9 mouse cellular contexts compared by ENCODE assay signal in genomic region chr6:146079261-146079660, GRCm38 (mm10).
A peak's percentile ranks its signal among the peaks of the same experiment; 100 is the strongest.
DNase-seq lines count a peak whose midpoint lies in the region; ATAC-seq lines count a peak whose summit lies in the region.
"Had no signal": no experiment of that assay in that cellular context is flagged by ENCODE, and none has a peak within 500 bp of the region (broad histone marks: within the 10 kb centered on the region; RNA-seq: fewer than 3 reads in every experiment).

No protein-coding gene starts in this region.

- H3K4me1 ChIP-seq in forebrain, embryonic 11.5 days (replicated peaks; ENCODE audit: control insufficient read depth, insufficient read depth, low read length): peaks cover 2% of the 10 kb centered on the region; the same call in 1 of the 2 replicates
- H3K4me1 ChIP-seq in forebrain, embryonic 15.5 days: no peaks in the 10 kb centered on the region
- 0 out of 2 replicates have a peak, but pooled peaks cover 4% of the 10 kb centered on the region for H3K4me1 ChIP-seq in hindbrain, embryonic 14.5 days (replicated peaks; ENCODE audit: control insufficient read depth, insufficient read depth, low read length)
- peaks cover 9% of the 10 kb centered on the region for H3K4me1 ChIP-seq in midbrain, embryonic 14.5 days (ENCODE audit: control insufficient read depth, insufficient read depth, low read length)

- DNase-seq in forebrain, embryonic 11.5 days (ENCODE audit: low spot score): peak; percentile 80
- DNase-seq in cerebellum, adult 11-12 months: peak; percentile 49
- DNase-seq in frontal cortex, postnatal 10 days (ENCODE audit: low spot score in 2 of 2): peak; percentile 55 to 63
- peak; percentile 78 for DNase-seq in hindbrain, embryonic 14.5 days (ENCODE audit: low spot score)
- peak; percentile 37 to 84 for DNase-seq in left cerebral cortex, adult 9 months (ENCODE audit: low spot score in 2 of 2)
- DNase-seq in midbrain, embryonic 14.5 days: peak; percentile 84
- DNase-seq in splenic B cell, adult 2 months (ENCODE audit: low read depth, low spot score): peak; percentile 79

- no peak overlapping the region for H3K9ac ChIP-seq in forebrain, embryonic 11.5 days (ENCODE audit: low read length)
- no peak overlapping the region for H3K9ac ChIP-seq in forebrain, embryonic 15.5 days (replicated peaks)
- H3K9ac ChIP-seq in hindbrain, embryonic 14.5 days: no peak overlapping the region
- no peak overlapping the region for H3K9ac ChIP-seq in midbrain, embryonic 14.5 days (replicated peaks; ENCODE audit: low read length)
- H3K9ac ChIP-seq: stomach, embryonic 15.5 days had no signal

- no peaks in the 10 kb centered on the region for H3K36me3 ChIP-seq in forebrain, embryonic 11.5 days (ENCODE audit: control insufficient read depth, insufficient read depth, low read length)
- H3K36me3 ChIP-seq in forebrain, embryonic 15.5 days: no peaks in the 10 kb centered on the region
- H3K36me3 ChIP-seq in hindbrain, embryonic 14.5 days (replicated peaks; ENCODE audit: control insufficient read depth, insufficient read depth): no peaks in the 10 kb centered on the region
- H3K36me3 ChIP-seq in midbrain, embryonic 14.5 days (ENCODE audit: control insufficient read depth, insufficient read depth, low read length): no peaks in the 10 kb centered on the region
- H3K36me3 ChIP-seq in splenic B cell, adult 2 months (ENCODE audit: control insufficient read depth, insufficient read depth, low read length, poor library complexity, severe bottlenecking): no peaks in the 10 kb centered on the region
- H3K36me3 ChIP-seq: stomach, embryonic 15.5 days had no signal

- no peak overlapping the region for H3K4me3 ChIP-seq in forebrain, embryonic 11.5 days (ENCODE audit: low read depth, low read length)
- H3K4me3 ChIP-seq in forebrain, embryonic 15.5 days: no peak overlapping the region
- H3K4me3 ChIP-seq in hindbrain, embryonic 14.5 days (replicated peaks; ENCODE audit: low read length): no peak overlapping the region
- H3K4me3 ChIP-seq in midbrain, embryonic 14.5 days (replicated peaks; ENCODE audit: low read depth, low read length): no peak overlapping the region
- H3K4me3 ChIP-seq: stomach, embryonic 15.5 days had no signal

- no peak overlapping the region for H3K27ac ChIP-seq in forebrain, embryonic 11.5 days (ENCODE audit: low read depth, low read length)
- no peak overlapping the region for H3K27ac ChIP-seq in forebrain, embryonic 15.5 days (replicated peaks)
- H3K27ac ChIP-seq in hindbrain, embryonic 14.5 days: no peak overlapping the region
- H3K27ac ChIP-seq in midbrain, embryonic 14.5 days (replicated peaks; ENCODE audit: low read depth, low read length): no peak overlapping the region
- H3K27ac ChIP-seq: stomach, embryonic 15.5 days had no signal

- no peaks in the 10 kb centered on the region for H3K27me3 ChIP-seq in forebrain, embryonic 11.5 days (ENCODE audit: control insufficient read depth, insufficient read depth, low read length)
- no peaks in the 10 kb centered on the region for H3K27me3 ChIP-seq in forebrain, embryonic 15.5 days
- no peaks in the 10 kb centered on the region for H3K27me3 ChIP-seq in hindbrain, embryonic 14.5 days (ENCODE audit: control insufficient read depth, insufficient read depth, low read length)
- no peaks in the 10 kb centered on the region for H3K27me3 ChIP-seq in midbrain, embryonic 14.5 days (ENCODE audit: control insufficient read depth, insufficient read depth, low read length)
- no peaks in the 10 kb centered on the region for H3K27me3 ChIP-seq in splenic B cell, adult 2 months (ENCODE audit: control insufficient read depth, insufficient read depth, low read length, poor library complexity, severe bottlenecking)
- H3K27me3 ChIP-seq: stomach, embryonic 15.5 days had no signal

- no peak overlapping the region for H3K4me2 ChIP-seq in forebrain, embryonic 11.5 days (ENCODE audit: low read depth, low read length, severe bottlenecking)
- H3K4me2 ChIP-seq in forebrain, embryonic 15.5 days (replicated peaks): no peak overlapping the region
- no peak overlapping the region for H3K4me2 ChIP-seq in hindbrain, embryonic 14.5 days (replicated peaks)
- no peak overlapping the region for H3K4me2 ChIP-seq in midbrain, embryonic 14.5 days (ENCODE audit: low read length)
- H3K4me2 ChIP-seq: stomach, embryonic 15.5 days had no signal

- WGBS in forebrain, embryonic 11.5 days: 62% methylated on average over 5 of the region's 5 CpGs
- 45% methylated on average over 5 of the region's 5 CpGs for WGBS in forebrain, embryonic 15.5 days
- 47% methylated on average over 5 of the region's 5 CpGs for WGBS in hindbrain, embryonic 14.5 days
- 47% methylated on average over 5 of the region's 5 CpGs for WGBS in midbrain, embryonic 14.5 days

- no peak; the same call in 1 of the 2 replicates for ATAC-seq in forebrain, embryonic 11.5 days (replicated peaks; ENCODE audit: low FRiP score)
- ATAC-seq in forebrain, embryonic 15.5 days (replicated peaks): no peak
- ATAC-seq in hindbrain, embryonic 14.5 days (ENCODE audit: low FRiP score): no peak
- no peak for ATAC-seq in midbrain, embryonic 14.5 days (ENCODE audit: low FRiP score, low TSS enrichment)

- H3K9me3 ChIP-seq in forebrain, embryonic 11.5 days (ENCODE audit: control insufficient read depth, low read length): no peaks in the 10 kb centered on the region
- H3K9me3 ChIP-seq in forebrain, embryonic 15.5 days: no peaks in the 10 kb centered on the region
- no peaks in the 10 kb centered on the region for H3K9me3 ChIP-seq in hindbrain, embryonic 14.5 days (ENCODE audit: control insufficient read depth, low read length)
- no peaks in the 10 kb centered on the region for H3K9me3 ChIP-seq in midbrain, embryonic 14.5 days (ENCODE audit: control insufficient read depth, low read length)
- H3K9me3 ChIP-seq: stomach, embryonic 15.5 days had no signal
